Mouse (Mus musculus): Measurements from ENCODE around the gene Dnase1l3. TPM values are rescaled to one million over a fixed set of nuclear protein-coding genes. Genes with fewer than 3 reads are reported as not detected.
A peak's percentile ranks its signal among the peaks of the same experiment; 100 is the strongest.

The Dnase1l3 gene
- polyA plus RNA-seq, 1 experiment from 2014 or later, result 0.09 TPM

- Histone ChIP-seq H3K4me3 (replicated peaks; ENCODE audit: low read length) (no peak overlapping the region), H3K4me1 (replicated peaks; ENCODE audit: control insufficient read depth, insufficient read depth, low read length) (0 out of 2 replicates have a peak, but pooled peaks cover 6% of the 10 kb centered on the region), H3K27me3 (ENCODE audit: control insufficient read depth, insufficient read depth, low read length) (no peaks in the 10 kb centered on the region), H3K9me3 (ENCODE audit: control insufficient read depth, low read length) (no peaks in the 10 kb centered on the region), H3K4me2 (replicated peaks) (no peak overlapping the region), H3K27ac (no peak overlapping the region), H3K9ac (no peak overlapping the region), H3K36me3 (replicated peaks; ENCODE audit: control insufficient read depth, insufficient read depth) (peaks cover 67% of the 10 kb centered on the region)
- peak; percentile 66 for DNase-seq (ENCODE audit: low spot score)
- ATAC-seq (ENCODE audit: low FRiP score), result peak; percentile 66
- WGBS, result 16% methylated on average over 17 of the region's 17 CpGs
These were observed 57.2 kb downstream of the Dnase1l3 start for GRCm38 (mm10) chr14:7937052-7937630.

GRCm38 (mm10) chr14:7934166-7934565, 60.2 kb downstream of the Dnase1l3 start:
- H3K4me3 ChIP-seq (replicated peaks; ENCODE audit: low read length), result no peak overlapping the region
- no peaks in the 10 kb centered on the region for H3K9me3 ChIP-seq (ENCODE audit: control insufficient read depth, low read length)
- H3K27ac ChIP-seq, result no peak overlapping the region
- no peak for ATAC-seq (ENCODE audit: low FRiP score)
- H3K27me3 ChIP-seq (ENCODE audit: control insufficient read depth, insufficient read depth, low read length), result no peaks in the 10 kb centered on the region
- H3K9ac ChIP-seq, result no peak overlapping the region
- no peak for DNase-seq (ENCODE audit: low spot score)
- H3K4me1 ChIP-seq (replicated peaks; ENCODE audit: control insufficient read depth, insufficient read depth, low read length), result 0 out of 2 replicates have a peak, but pooled peaks cover 6% of the 10 kb centered on the region
- 96% methylated on average over 7 of the region's 7 CpGs for WGBS
- no peak overlapping the region for H3K4me2 ChIP-seq (replicated peaks)
- peaks cover 75% of the 10 kb centered on the region for H3K36me3 ChIP-seq (replicated peaks; ENCODE audit: control insufficient read depth, insufficient read depth)

GRCm38 (mm10) chr14:7932151-7932550, 62.2 kb downstream of the Dnase1l3 start:
- WGBS, result 93% methylated on average over 4 of the region's 4 CpGs
- H3K36me3 ChIP-seq (replicated peaks; ENCODE audit: control insufficient read depth, insufficient read depth), result peaks cover 83% of the 10 kb centered on the region

GRCm38 (mm10) chr14:7929029-7929428, 65.3 kb downstream of the Dnase1l3 start:
- Histone ChIP-seq H3K9me3 (ENCODE audit: control insufficient read depth, low read length) (no peaks in the 10 kb centered on the region), H3K27me3 (ENCODE audit: control insufficient read depth, insufficient read depth, low read length) (no peaks in the 10 kb centered on the region), H3K9ac (no peak overlapping the region), H3K4me3 (replicated peaks; ENCODE audit: low read length) (no peak overlapping the region), H3K4me1 (replicated peaks; ENCODE audit: control insufficient read depth, insufficient read depth, low read length) (no peaks in the 10 kb centered on the region), H3K27ac (no peak overlapping the region), H3K36me3 (replicated peaks; ENCODE audit: control insufficient read depth, insufficient read depth) (peaks cover 90% of the 10 kb centered on the region), H3K4me2 (replicated peaks) (no peak overlapping the region)
- DNase-seq (ENCODE audit: low spot score), result no peak
- no peak for ATAC-seq (ENCODE audit: low FRiP score)
- 92% methylated on average over 7 of the region's 7 CpGs for WGBS

More at GRCm38 (mm10) chr14:7932151-7932550, 62.2 kb downstream of the Dnase1l3 start:
- Histone ChIP-seq H3K27me3 (ENCODE audit: control insufficient read depth, insufficient read depth, low read length) (no peaks in the 10 kb centered on the region), H3K27ac (no peak overlapping the region), H3K4me1 (replicated peaks; ENCODE audit: control insufficient read depth, insufficient read depth, low read length) (0 out of 2 replicates have a peak, but pooled peaks cover 6% of the 10 kb centered on the region), H3K4me2 (replicated peaks) (no peak overlapping the region), H3K9me3 (ENCODE audit: control insufficient read depth, low read length) (no peaks in the 10 kb centered on the region), H3K9ac (no peak overlapping the region), H3K4me3 (replicated peaks; ENCODE audit: low read length) (no peak overlapping the region)
- DNase-seq (ENCODE audit: low spot score) (no peak), ATAC-seq (ENCODE audit: low FRiP score) (no peak)

- no peak overlapping the region for H3K9ac ChIP-seq
- no peak overlapping the region for H3K4me3 ChIP-seq (replicated peaks; ENCODE audit: low read length)
- no peaks in the 10 kb centered on the region for H3K4me1 ChIP-seq (replicated peaks; ENCODE audit: control insufficient read depth, insufficient read depth, low read length)
- no peaks in the 10 kb centered on the region for H3K9me3 ChIP-seq (ENCODE audit: control insufficient read depth, low read length)
- H3K4me2 ChIP-seq (replicated peaks), result no peak overlapping the region
- ATAC-seq (ENCODE audit: low FRiP score), result no peak
- H3K27ac ChIP-seq, result no peak overlapping the region
- 79% methylated on average over 1 of the region's 1 CpGs for WGBS
- no peak for DNase-seq (ENCODE audit: low spot score)
- H3K36me3 ChIP-seq (replicated peaks; ENCODE audit: control insufficient read depth, insufficient read depth), result peaks cover 91% of the 10 kb centered on the region
- H3K27me3 ChIP-seq (ENCODE audit: control insufficient read depth, insufficient read depth, low read length), result no peaks in the 10 kb centered on the region
These were observed 66.0 kb downstream of the Dnase1l3 start for GRCm38 (mm10) chr14:7928362-7928761.

GRCm38 (mm10) chr14:7923635-7924034, 70.7 kb downstream of the Dnase1l3 start:
- H3K27me3 ChIP-seq (ENCODE audit: control insufficient read depth, insufficient read depth, low read length), result no peaks in the 10 kb centered on the region
- H3K4me1 ChIP-seq (replicated peaks; ENCODE audit: control insufficient read depth, insufficient read depth, low read length), result no peaks in the 10 kb centered on the region
- H3K36me3 ChIP-seq (replicated peaks; ENCODE audit: control insufficient read depth, insufficient read depth), result peaks cover 83% of the 10 kb centered on the region
- no peak for ATAC-seq (ENCODE audit: low FRiP score)
- H3K9me3 ChIP-seq (ENCODE audit: control insufficient read depth, low read length), result no peaks in the 10 kb centered on the region
- no peak overlapping the region for H3K4me3 ChIP-seq (replicated peaks; ENCODE audit: low read length)
- H3K27ac ChIP-seq, result no peak overlapping the region
- no peak overlapping the region for H3K4me2 ChIP-seq (replicated peaks)
- no peak overlapping the region for H3K9ac ChIP-seq
- DNase-seq (ENCODE audit: low spot score), result no peak

- ATAC-seq (ENCODE audit: low FRiP score) (no peak), DNase-seq (ENCODE audit: low spot score) (no peak)
- H3K27me3 ChIP-seq (ENCODE audit: control insufficient read depth, insufficient read depth, low read length), result no peaks in the 10 kb centered on the region
- no peak overlapping the region for H3K4me2 ChIP-seq (replicated peaks)
- H3K9ac ChIP-seq, result no peak overlapping the region
- no peaks in the 10 kb centered on the region for H3K4me1 ChIP-seq (replicated peaks; ENCODE audit: control insufficient read depth, insufficient read depth, low read length)
- no peaks in the 10 kb centered on the region for H3K9me3 ChIP-seq (ENCODE audit: control insufficient read depth, low read length)
- H3K27ac ChIP-seq, result no peak overlapping the region
- H3K4me3 ChIP-seq (replicated peaks; ENCODE audit: low read length), result no peak overlapping the region
- WGBS, result 89% methylated on average over 5 of the region's 5 CpGs
- peaks cover 89% of the 10 kb centered on the region for H3K36me3 ChIP-seq (replicated peaks; ENCODE audit: control insufficient read depth, insufficient read depth)
These were observed 72.9 kb downstream of the Dnase1l3 start for GRCm38 (mm10) chr14:7921459-7921858.

- Histone ChIP-seq H3K4me1 (replicated peaks; ENCODE audit: control insufficient read depth, insufficient read depth, low read length) (no peaks in the 10 kb centered on the region), H3K9me3 (ENCODE audit: control insufficient read depth, low read length) (no peaks in the 10 kb centered on the region), H3K27me3 (ENCODE audit: control insufficient read depth, insufficient read depth, low read length) (no peaks in the 10 kb centered on the region), H3K9ac (no peak overlapping the region), H3K27ac (no peak overlapping the region), H3K36me3 (replicated peaks; ENCODE audit: control insufficient read depth, insufficient read depth) (peaks cover 88% of the 10 kb centered on the region), H3K4me2 (replicated peaks) (no peak overlapping the region), H3K4me3 (replicated peaks; ENCODE audit: low read length) (no peak overlapping the region)
- ATAC-seq (ENCODE audit: low FRiP score), result no peak
- no peak for DNase-seq (ENCODE audit: low spot score)
- WGBS, result 83% methylated on average over 4 of the region's 4 CpGs
These were observed 74.5 kb downstream of the Dnase1l3 start for GRCm38 (mm10) chr14:7919921-7920320.

GRCm38 (mm10) chr14:7919309-7919708, 75.1 kb downstream of the Dnase1l3 start:
- no peaks in the 10 kb centered on the region for H3K4me1 ChIP-seq (replicated peaks; ENCODE audit: control insufficient read depth, insufficient read depth, low read length)
- 94% methylated on average over 5 of the region's 5 CpGs for WGBS
- H3K27me3 ChIP-seq (ENCODE audit: control insufficient read depth, insufficient read depth, low read length), result no peaks in the 10 kb centered on the region
- H3K4me3 ChIP-seq (replicated peaks; ENCODE audit: low read length), result no peak overlapping the region
- no peak overlapping the region for H3K27ac ChIP-seq
- H3K9ac ChIP-seq, result no peak overlapping the region
- no peaks in the 10 kb centered on the region for H3K9me3 ChIP-seq (ENCODE audit: control insufficient read depth, low read length)
- ATAC-seq (ENCODE audit: low FRiP score) (no peak), DNase-seq (ENCODE audit: low spot score) (no peak)
- H3K36me3 ChIP-seq (replicated peaks; ENCODE audit: control insufficient read depth, insufficient read depth), result peaks cover 90% of the 10 kb centered on the region
- H3K4me2 ChIP-seq (replicated peaks), result no peak overlapping the region

Data from hindbrain, embryonic 14.5 days (tissue).